Mouse (Mus musculus) Patski (cell line): Measurements from ENCODE around the gene Icmt. TPM values are rescaled to one million over a fixed set of nuclear protein-coding genes. Genes with fewer than 3 reads are reported as not detected.

ENCODE experiments used
- ATAC-seq: fragments of 100-300 bp; one replicate; pipeline ENCODE4 v1.8.0; 2021
- CTCF ChIA-PET: fragments of 350-600 bp; sonication (Branson Sonifier 250); formaldehyde crosslinking; loops from one replicate; lab custom pipeline; 2022; ENCODE audit warnings: inconsistent platforms; lab: Charles Lee
- POLR2A ChIA-PET: fragments of 350-600 bp; sonication (Branson Sonifier 250); formaldehyde crosslinking; loops from one replicate; lab custom pipeline; 2022; ENCODE audit warnings: antibody characterized with exemption, inconsistent platforms; lab: Charles Lee
- DNase-seq: peaks from one replicate; pipeline ENCODE4 v3.0.0-alpha.2; 2011; ENCODE audit warnings: low read depth, low spot score
- H3K27me3 ChIP-seq: fragments of 371-371 bp; one replicate; pipeline ENCODE4 v1.5.1; 2021
- CTCF ChIP-seq: fragments of 100-300 bp; IDR thresholded peaks from one replicate; pipeline ENCODE4 v1.5.1; 2021
- in situ Hi-C: fragments of 300-500 bp; cut with MboI; formaldehyde crosslinking; loops from 3 replicates; pipeline ENCODE4 v1.11.1; 2018; ENCODE audit warnings: low pct_unique_long_range_greater_than_20kb, mixed read lengths
- polyA plus RNA-seq: library from polyadenylated mRNA; unstranded; gene quantifications from one replicate; pipeline ENCODE4 v1.2.3, GENCODE M21; 2021

Icmt gene
- polyA plus RNA-seq, 1 experiment from 2014 or later: 42.2 TPM

- CTCF ChIA-PET: interaction anchor here (7.3 kb wide), 1 partner anchor 104 kb away, joined by 64 read pairs; no protein-coding TSS in a partner anchor
- ATAC-seq: no peak
- POLR2A ChIA-PET: no interaction called here
- H3K27me3 ChIP-seq: no peaks in the 10 kb centered on the region
- DNase-seq: no peak
- TF ChIP-seq CTCF: no peak
- in situ Hi-C loops: loop anchor here (5.0 kb wide), 2 partner anchors 59 to 109 kb away; no protein-coding TSS in a partner anchor
These were observed 31.7 kb downstream of the Icmt start for GRCm38 (mm10) chr4:152328691-152329090.

- ATAC-seq: no peak
- DNase-seq: no peak
- in situ Hi-C loops: no loop called here
- H3K27me3 ChIP-seq: no peaks in the 10 kb centered on the region
- no peak for TF ChIP-seq CTCF
- ChIA-PET CTCF (interaction anchor here (0.7 to 7.3 kb wide), 9 partner anchors 8 to 100 kb away, joined by 3 to 64 read pairs (median 3); no protein-coding TSS in a partner anchor), POLR2A (interaction anchor here (1.2 kb wide), 1 partner anchor 12 kb away, joined by 5 read pairs; no protein-coding TSS in a partner anchor)
These were observed 35.9 kb downstream of the Icmt start for GRCm38 (mm10) chr4:152332952-152333351.

DNA sequence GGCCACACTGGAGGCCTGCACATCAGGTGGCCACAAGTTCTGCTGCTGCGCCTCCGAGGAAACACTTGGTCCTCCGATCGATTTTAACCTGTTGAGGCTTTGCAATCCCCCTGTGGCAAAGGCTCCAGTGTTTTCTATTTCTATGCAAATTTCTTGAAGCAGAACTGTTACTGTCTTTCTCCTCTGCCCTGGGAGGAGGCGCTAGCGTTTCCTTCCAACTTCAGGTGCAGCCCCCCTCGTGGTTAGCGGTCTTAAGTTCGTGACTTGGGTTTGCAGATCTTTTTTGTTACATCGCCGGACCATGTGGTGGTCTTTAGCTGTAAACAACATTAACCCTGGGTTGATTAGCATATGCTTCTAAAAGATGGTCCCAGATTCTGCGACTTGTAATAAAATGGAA lies 36.6 kb downstream of the Icmt start:
- ATAC-seq: no peak
- ChIA-PET CTCF (interaction anchor here (1.1 to 7.3 kb wide), 3 partner anchors 11 to 99 kb away, joined by 3 to 64 read pairs (median 4); no protein-coding TSS in a partner anchor), POLR2A (interaction anchor here (1.2 kb wide), 1 partner anchor 11 kb away, joined by 5 read pairs; no protein-coding TSS in a partner anchor)
- no peak for TF ChIP-seq CTCF
- in situ Hi-C loops: no loop called here
- H3K27me3 ChIP-seq: no peaks in the 10 kb centered on the region
- DNase-seq: no peak

GRCm38 (mm10) chr4:152337772-152338171 lies 40.7 kb downstream of the Icmt start:
- POLR2A ChIA-PET: no interaction called here
- no peaks in the 10 kb centered on the region for H3K27me3 ChIP-seq
- DNase-seq: no peak
- no peak for TF ChIP-seq CTCF
- in situ Hi-C loops: no loop called here
- CTCF ChIA-PET: interaction anchor here (1.1 kb wide), 1 partner anchor 97 kb away, joined by 4 read pairs; no protein-coding TSS in a partner anchor
- no peak for ATAC-seq

DNA sequence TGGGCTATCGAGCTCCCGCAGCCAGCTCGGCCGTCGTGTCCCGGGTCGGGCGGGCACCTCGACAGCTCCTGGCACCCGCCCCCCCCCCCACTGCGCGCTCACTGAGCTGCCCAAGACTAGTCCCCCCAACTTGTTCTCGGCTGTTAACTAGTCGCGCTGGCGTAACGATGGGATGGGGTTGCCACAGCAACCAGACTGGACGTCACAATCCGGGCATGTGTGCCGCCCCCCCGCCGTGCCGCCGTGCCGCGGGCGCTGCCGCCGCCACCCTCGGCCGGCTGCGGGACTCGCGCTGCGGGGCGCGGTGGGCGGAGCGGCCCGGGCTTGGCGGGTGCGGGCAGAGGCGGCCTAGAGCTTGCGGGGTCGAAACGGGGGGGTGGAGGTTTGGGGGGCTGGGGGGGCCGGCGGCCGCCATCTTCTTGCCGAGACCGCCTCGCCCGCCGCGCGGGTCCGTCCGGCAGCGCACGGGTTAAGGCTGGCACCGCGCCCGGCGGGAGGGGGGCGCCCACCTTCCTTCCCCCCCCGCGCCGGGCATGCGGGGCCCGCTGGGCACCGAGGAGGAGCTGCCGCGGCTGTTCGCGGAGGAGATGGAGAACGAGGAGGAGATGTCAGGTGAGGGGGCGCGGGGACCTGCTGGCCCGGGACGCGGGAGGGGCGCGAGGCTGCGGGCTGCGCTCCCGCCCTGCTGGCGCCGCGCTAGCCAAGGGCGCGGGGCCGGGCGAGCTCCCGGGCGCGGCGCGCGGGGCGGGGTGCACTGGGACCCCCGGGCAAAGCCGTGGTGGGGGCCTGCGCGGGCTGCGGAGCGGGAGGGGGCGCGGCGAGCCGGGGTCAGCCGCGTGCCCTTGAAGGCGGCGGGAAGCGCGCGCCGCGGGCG lies 41.6 kb downstream of the Icmt start, which contains the start of gene Chd5:
Gene Chd5, plus strand, starts transcription at position 233 of the 874 bp plus-strand sequence.
- in situ Hi-C loops: no loop called here
- no peak for DNase-seq
- H3K27me3 ChIP-seq: no peaks in the 10 kb centered on the region
- ChIA-PET POLR2A (no interaction called here), CTCF (interaction anchor here (0.7 to 1.1 kb wide), 2 partner anchors 96 kb away, joined by 3 to 4 read pairs; no protein-coding TSS in a partner anchor)
- TF ChIP-seq CTCF: no peak
- no peak for ATAC-seq

- CTCF ChIA-PET: interaction anchor here (0.7 kb wide), 1 partner anchor 95 kb away, joined by 3 read pairs; no protein-coding TSS in a partner anchor
- DNase-seq (no peak), ATAC-seq (no peak)
- POLR2A ChIA-PET: no interaction called here
- no peaks in the 10 kb centered on the region for H3K27me3 ChIP-seq
- in situ Hi-C loops: no loop called here
- no peak for TF ChIP-seq CTCF
These were observed 42.3 kb downstream of the Icmt start for GRCm38 (mm10) chr4:152339293-152339790.

GRCm38 (mm10) chr4:152340584-152341284 lies 43.7 kb downstream of the Icmt start:
- TF ChIP-seq CTCF: no peak
- no peaks in the 10 kb centered on the region for H3K27me3 ChIP-seq
- ATAC-seq (no peak), DNase-seq (no peak)
- ChIA-PET CTCF (interaction anchor here (1.2 to 1.6 kb wide), 3 partner anchors 9 to 94 kb away, joined by 3 to 4 read pairs (median 4); no protein-coding TSS in a partner anchor), POLR2A (no interaction called here)
- in situ Hi-C loops: no loop called here

DNA sequence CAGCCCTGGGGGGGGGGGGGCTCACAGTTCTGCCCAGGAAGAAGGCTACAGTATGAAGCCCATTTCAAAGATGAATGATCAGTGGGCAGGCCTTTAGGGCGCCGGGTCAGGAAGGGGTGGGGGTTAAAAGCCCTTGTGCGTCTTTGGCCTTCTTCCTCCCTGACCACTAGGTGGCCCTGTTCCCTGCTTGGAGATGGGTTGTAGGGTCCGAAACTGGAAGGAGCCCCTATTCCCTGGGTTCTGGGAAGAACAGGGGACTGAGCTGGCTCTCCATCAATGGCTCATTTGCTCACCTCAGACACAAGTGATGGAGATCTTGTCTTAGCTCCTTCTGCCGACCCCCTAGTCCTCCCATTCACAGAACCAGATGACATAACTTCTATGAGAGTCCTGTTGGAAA lies 46.3 kb downstream of the Icmt start:
- POLR2A ChIA-PET: interaction anchor here (1.0 kb wide), 1 partner anchor 68 kb away, joined by 3 read pairs; no protein-coding TSS in a partner anchor
- H3K27me3 ChIP-seq: no peaks in the 10 kb centered on the region
- CTCF ChIA-PET: interaction anchor here (0.9 to 2.9 kb wide), 7 partner anchors 10 to 86 kb away, joined by 3 to 17 read pairs (median 3); no protein-coding TSS in a partner anchor
- in situ Hi-C loops: no loop called here
- no peak for TF ChIP-seq CTCF
- ATAC-seq (no peak), DNase-seq (no peak)

- CTCF ChIA-PET: interaction anchor here (0.8 to 2.9 kb wide), 11 partner anchors 9 to 90 kb away, joined by 3 to 17 read pairs (median 5); no protein-coding TSS in a partner anchor
- ATAC-seq: peak; percentile 26
- POLR2A ChIA-PET: interaction anchor here (1.1 kb wide), 1 partner anchor 12 kb away, joined by 5 read pairs; no protein-coding TSS in a partner anchor
- no peak for TF ChIP-seq CTCF
- H3K27me3 ChIP-seq: no peaks in the 10 kb centered on the region
- in situ Hi-C loops: loop anchor here (5.0 kb wide), 1 partner anchor 73 kb away; no protein-coding TSS in a partner anchor
- no peak for DNase-seq
These were observed 47.6 kb downstream of the Icmt start for GRCm38 (mm10) chr4:152344651-152345050.
